In the genomic region with DNA sequence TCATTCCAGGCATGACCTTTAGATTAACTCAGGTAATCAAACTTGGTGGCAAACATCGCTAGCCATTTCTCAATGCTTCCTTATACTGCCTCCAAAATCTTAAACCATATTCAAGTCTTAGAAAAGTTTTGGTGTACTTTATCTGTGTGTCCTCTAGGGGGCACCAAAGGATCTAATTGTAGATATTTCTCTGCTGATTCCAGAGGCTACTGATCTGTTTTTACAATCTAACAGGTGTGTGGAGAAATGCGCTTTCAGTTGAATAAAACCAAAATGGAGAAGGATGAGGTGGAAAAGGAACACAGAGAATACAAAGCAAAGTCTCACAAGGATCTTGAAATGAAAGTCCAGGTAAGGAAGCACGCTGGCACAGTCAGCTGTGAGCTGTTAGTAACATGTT, we compare ENCODE assay signal across 8 mouse cellular contexts.
DNase-seq lines count a peak whose midpoint lies in the region; ATAC-seq and TF ChIP-seq lines count a peak whose summit lies in the region.
"Had no signal": no experiment of that assay in that cellular context is flagged by ENCODE, and none has a peak within 500 bp of the region (broad histone marks: within the 10 kb centered on the region; RNA-seq: fewer than 3 reads in every experiment).

No protein-coding gene starts in this region.

- H3K9me3 ChIP-seq in G1E (replicated peaks): no peaks in the 10 kb centered on the region
- no peaks in the 10 kb centered on the region for H3K9me3 ChIP-seq in limb, embryonic 13.5 days

- H3K27me3 ChIP-seq in G1E (ENCODE audit: insufficient read depth, low read length): no peaks in the 10 kb centered on the region
- H3K27me3 ChIP-seq in limb, embryonic 13.5 days: no peaks in the 10 kb centered on the region

- H3K9ac ChIP-seq in limb, embryonic 13.5 days: no peak overlapping the region

- H3K36me3 ChIP-seq in G1E (replicated peaks): peaks cover 15% of the 10 kb centered on the region
- no peaks in the 10 kb centered on the region for H3K36me3 ChIP-seq in limb, embryonic 13.5 days

- no peak overlapping the region for H3K27ac ChIP-seq in limb, embryonic 13.5 days
- H3K27ac ChIP-seq: macrophage had no signal

- no peak overlapping the region for H3K4me2 ChIP-seq in limb, embryonic 13.5 days (replicated peaks)

- peak; percentile 67 for DNase-seq in layer of hippocampus, adult 11-12 months (ENCODE audit: low spot score)
- no peak for DNase-seq in layer of hippocampus, postnatal 25 days (ENCODE audit: extremely low spot score in 1 of 2, low spot score in 1 of 2)
- DNase-seq in CD4-positive, CD25-positive, alpha-beta regulatory T cell, adult 2 months (ENCODE audit: low read depth, low spot score): peak; percentile 70
- DNase-seq in G1E (ENCODE audit: low spot score): no peak
- DNase-seq in embryo, embryonic 11 days: peak; percentile 76
- DNase-seq in telencephalon, adult 2 months (ENCODE audit: low read depth, low spot score): peak; percentile 43

- WGBS in limb, embryonic 13.5 days: 33% methylated on average over 3 of the region's 3 CpGs

- no peak overlapping the region for H3K4me3 ChIP-seq in G1E (ENCODE audit: low read depth, low read length)
- H3K4me3 ChIP-seq in limb, embryonic 13.5 days: no peak overlapping the region

- TF ChIP-seq CTCF in G1E (IDR thresholded peaks at IDR 0.05; ENCODE audit: low read depth, low read length): no peak

- H3K4me1 ChIP-seq in G1E (ENCODE audit: insufficient read depth, low read depth, low read length): no peaks in the 10 kb centered on the region
- H3K4me1 ChIP-seq in limb, embryonic 13.5 days: peaks cover 3% of the 10 kb centered on the region; the same call in 1 of the 2 replicates

- peak; percentile 60 for ATAC-seq in G1E (ENCODE audit: extremely low read depth, insufficient number of reproducible peaks, low FRiP score, poor library complexity, severe bottlenecking)
- peak; percentile 24 for ATAC-seq in limb, embryonic 13.5 days (ENCODE audit: low FRiP score, low read depth)

Comparison
In these comparisons a context has a peak if more than half of its experiments do, and no peak if none do; other contexts are left out.
1. DNase-seq: peak in layer of hippocampus, adult 11-12 months (single experiment), CD4-positive, CD25-positive, alpha-beta regulatory T cell, adult 2 months (single experiment), embryo, embryonic 11 days (single experiment) and telencephalon, adult 2 months (single experiment); none in layer of hippocampus, postnatal 25 days (0 of 2) and G1E (single experiment).